Mouse (Mus musculus) adrenal gland, adult 18-20 months (tissue): ENCODE results near the gene 1700012B09Rik. TPM values are rescaled to one million over a fixed set of nuclear protein-coding genes. Genes with fewer than 3 reads are reported as not detected.
A peak's percentile ranks its signal among the peaks of the same experiment; 100 is the strongest.

Experiments used
- DNase-seq, 2 experiments: peaks; one replicate each; pipeline ENCODE4 v3.0.0; 2021 to 2022; ENCODE audit warnings: low spot score in 2 of 2
- long read RNA-seq, 2 experiments: library from polyadenylated mRNA; stranded (forward); transcript quantifications; one replicate each; pipeline ENCODE4 v2.0.0; 2021
- total RNA-seq, 2 experiments: library from RNA; stranded (reverse); gene quantifications; 1 replicate in 1 of 2; 2 replicates in 1 of 2; pipeline ENCODE4 v1.2.3; 2021

Gene 1700012B09Rik
- not detected for total RNA-seq
- long read RNA-seq, experiment 1, result 0 reads
- long read RNA-seq, experiment 2, result 0 reads

GRCm38 (mm10) chr9:14770803-14771471 lies at the start of gene 1700012B09Rik:
1700012B09Rik (minus strand) TSS chr9:14771030.
- no peak for DNase-seq

- DNase-seq, result no peak
Measured at GRCm38 (mm10) chr9:14810111-14810510, 39.3 kb upstream of the 1700012B09Rik start.

GRCm38 (mm10) chr9:14806786-14807185 lies 36.0 kb upstream of the 1700012B09Rik start:
- no peak for DNase-seq

DNA sequence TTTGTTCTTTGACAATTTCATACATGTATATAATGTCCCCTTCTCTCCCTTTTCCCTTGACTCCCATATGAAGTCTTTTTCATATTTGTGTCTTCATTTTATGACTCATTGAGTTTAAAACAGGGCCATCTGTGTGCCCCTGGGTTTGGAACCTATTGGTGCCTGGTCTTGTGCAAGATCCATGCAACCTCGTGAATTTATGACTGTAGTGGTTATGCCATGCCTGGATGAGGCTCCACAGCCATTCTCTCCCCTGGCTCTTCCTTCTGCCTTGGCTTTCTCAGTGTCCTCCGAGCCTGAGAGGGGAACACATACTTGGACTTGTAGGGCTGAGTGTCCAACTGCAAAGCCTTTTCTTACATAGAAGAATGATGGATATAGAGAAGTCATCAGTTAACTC lies 34.9 kb upstream of the 1700012B09Rik start:
- no peak for DNase-seq

- DNase-seq, result no peak
Measured at GRCm38 (mm10) chr9:14787356-14787755, 16.5 kb upstream of the 1700012B09Rik start.

DNA sequence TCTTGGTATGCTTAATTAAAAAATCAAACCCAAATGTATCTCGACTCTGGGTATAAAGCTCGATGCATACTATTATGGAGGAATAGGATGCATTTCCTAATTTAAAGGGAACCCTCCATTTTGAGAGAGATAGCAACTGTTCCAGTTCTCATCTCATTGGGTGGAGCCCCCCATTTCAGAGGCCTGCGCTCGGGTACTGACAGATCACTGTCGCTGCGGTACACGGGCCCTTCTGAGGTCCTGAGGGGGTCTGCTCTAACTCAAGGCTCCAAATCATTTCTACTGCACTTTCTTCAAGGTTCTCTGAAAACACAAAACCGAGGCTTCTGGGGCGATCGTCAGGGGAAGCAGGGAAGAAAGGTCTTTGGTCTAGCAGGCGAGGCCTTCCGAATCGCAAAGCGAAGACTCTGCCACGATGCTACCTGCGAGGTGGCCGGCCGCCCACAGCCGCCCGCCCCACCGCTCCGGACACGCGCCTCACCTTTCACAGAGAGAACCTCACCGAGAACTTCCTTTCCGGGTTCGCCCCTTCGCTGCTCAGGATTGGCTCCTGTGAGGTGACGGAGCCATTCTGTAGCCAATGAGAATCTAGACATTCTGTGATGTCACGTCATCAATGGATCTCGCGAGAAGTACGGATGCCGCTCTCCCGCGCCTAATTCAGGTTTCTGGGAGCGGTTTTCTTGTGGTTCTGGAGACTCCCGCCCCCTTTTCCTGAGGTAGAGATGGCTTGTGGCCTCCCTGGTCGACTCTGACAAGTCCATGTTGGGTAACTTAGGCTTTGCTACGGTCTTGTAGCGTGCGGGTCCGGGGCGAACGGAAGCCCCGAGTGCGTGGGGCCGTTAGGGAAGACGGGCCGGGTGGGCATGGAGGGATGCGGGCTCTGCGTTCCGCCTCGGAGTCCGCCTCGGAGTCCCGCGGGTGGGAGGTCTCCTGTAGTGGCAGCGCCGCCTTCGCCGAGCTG lies 13.5 kb upstream of the 1700012B09Rik start, which contains the start of the genes Mre11a and Ankrd49:
Mre11a (plus strand) TSS at position 616 of the 964 bp plus-strand sequence.
Ankrd49 (minus strand) TSS at position 818 of the 964 bp plus-strand sequence.
- peak; percentile 81 to 87 for DNase-seq

- DNase-seq, result no peak
Measured at GRCm38 (mm10) chr9:14778341-14778740, 7.5 kb upstream of the 1700012B09Rik start.

DNA sequence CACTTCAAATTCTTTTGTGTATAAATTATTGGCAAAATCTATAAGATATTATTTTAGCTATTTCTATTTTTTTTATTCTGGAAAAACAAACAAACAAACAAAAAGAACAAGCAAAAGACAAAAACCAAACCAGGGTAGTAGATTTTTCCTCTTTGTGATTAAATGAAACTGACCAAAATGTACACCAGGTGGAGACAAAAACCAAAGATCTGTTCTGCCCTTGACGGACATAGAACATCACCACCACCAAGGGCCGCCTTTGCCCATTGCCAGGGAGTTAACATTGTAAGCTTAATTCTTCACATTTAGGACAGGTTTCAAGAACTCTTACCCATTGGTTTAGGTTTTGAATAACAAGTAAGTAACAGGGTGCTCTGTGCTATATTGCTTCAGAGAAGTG lies 3.0 kb upstream of the 1700012B09Rik start:
- DNase-seq, result no peak

DNA sequence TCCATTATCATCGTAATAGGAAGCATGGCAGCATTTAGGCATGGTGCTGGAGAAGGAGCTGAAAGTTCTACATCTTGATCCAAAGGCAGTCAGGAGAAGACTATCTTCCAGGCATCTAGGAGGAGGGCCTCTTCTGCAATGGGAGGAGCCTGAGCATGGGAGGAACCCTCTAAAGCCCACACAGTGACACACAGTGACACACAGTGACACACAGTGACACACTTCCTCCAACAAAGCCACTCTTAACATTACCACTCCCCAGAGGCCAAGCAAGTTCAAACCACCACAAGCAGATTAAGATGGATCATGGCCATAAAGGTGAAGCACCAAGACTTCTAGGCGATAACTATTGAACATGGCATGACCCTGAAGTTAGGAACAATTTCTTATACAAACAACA lies 1.2 kb upstream of the 1700012B09Rik start:
- DNase-seq, result no peak

GRCm38 (mm10) chr9:14769811-14770210 lies 1.0 kb downstream of the 1700012B09Rik start:
- DNase-seq, result no peak

GRCm38 (mm10) chr9:14764765-14765164 lies 6.1 kb downstream of the 1700012B09Rik start:
- DNase-seq, result peak; percentile 48 to 56

DNA sequence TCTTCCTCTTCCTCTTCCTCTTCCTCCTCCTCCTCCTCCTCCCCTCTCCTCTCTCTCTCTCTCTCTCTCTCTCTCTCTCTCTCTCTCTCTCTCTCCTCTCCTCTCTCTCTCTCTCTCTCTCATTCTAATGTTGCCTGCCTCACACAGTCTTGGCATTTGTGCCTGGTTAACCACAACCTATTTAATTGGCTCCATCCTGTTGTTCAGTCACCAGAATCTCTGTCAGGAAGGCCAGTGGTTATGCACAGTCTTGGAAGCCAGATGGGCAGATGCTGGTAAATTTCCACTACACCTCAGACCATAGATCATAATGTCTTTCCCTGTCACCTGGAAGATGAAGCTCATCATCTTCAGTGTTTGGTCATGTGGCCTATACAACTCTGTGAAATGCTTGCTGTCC lies 11.6 kb downstream of the 1700012B09Rik start:
- no peak for DNase-seq

DNA sequence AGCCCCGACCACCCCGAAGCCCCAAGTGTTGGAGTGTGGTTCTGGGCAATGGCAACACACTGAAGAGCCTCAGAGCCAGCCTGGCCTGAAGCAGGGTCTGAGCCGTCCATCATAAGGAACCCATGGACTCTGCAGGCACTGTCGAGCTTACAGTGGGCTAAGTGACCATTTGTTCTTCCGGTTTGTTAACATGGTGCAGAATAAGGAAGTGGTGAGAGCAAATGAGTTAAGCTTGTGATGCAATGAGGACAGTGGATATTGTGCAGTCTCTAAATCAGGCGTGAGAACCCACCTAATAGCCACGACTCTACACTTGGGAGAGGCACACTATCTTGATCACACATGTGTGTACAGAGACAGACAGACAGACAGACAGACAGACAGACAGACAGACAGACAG lies 12.2 kb downstream of the 1700012B09Rik start:
- DNase-seq, result no peak

DNA sequence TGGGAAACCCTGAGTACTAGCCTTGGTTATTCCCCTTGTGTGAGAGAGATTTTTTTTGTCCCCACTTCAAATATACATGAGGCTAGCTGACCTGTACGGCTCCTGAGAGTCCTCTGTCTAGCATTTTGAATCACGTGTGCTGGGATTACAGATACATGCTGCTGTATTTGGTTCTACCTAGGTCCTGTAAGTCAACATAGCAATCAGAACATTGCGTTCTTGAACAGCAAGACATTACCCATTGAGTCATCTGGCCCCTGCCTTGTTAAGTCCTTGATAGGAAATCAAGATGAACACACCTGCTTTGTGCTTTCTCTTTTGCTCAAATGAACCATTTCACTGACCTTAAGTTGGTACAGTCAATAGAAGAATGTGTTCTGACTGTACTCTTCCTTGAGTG lies 16.4 kb downstream of the 1700012B09Rik start:
- no peak for DNase-seq

- no peak for DNase-seq
Measured at GRCm38 (mm10) chr9:14753947-14754346, 16.9 kb downstream of the 1700012B09Rik start.

DNA sequence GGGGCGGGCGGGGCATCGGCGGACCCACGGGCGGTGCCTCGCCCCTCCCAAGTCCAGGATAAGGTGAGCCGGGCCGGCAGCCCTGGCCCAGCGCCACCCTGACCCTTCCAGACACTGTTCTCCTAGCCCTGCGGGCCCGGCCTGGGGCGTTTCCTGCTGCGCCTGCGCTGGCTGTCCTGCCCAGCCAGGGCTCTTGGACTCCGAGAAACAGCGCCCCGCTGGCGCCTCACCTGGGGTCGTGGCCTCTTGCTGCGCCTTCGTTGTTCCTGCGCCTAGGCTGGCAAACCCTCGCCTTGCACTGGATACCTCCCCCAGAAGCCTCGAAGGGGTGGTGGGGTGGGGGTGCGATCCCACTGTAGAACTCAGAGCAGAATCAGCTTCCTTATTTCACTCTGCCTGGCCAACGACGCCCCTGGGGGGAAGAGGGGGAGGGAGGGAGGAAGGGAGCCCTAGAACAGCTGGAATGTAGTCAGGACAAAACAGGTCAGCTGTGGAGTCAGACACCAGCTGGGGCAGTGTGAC lies 18.8 kb downstream of the 1700012B09Rik start, which contains the start of gene Fut4:
Fut4 (minus strand) TSS at position 393 of the 522 bp plus-strand sequence.
- peak; percentile 57 to 63 for DNase-seq

GRCm38 (mm10) chr9:14751503-14752000 lies 19.3 kb downstream of the 1700012B09Rik start:
- peak; percentile 23 to 38 for DNase-seq

- peak in 1 of 2 experiments; percentile 26 for DNase-seq
Measured at GRCm38 (mm10) chr9:14750901-14751502, 19.8 kb downstream of the 1700012B09Rik start.

- DNase-seq, result no peak
Measured at GRCm38 (mm10) chr9:14740151-14740924, 30.5 kb downstream of the 1700012B09Rik start, which contains the start of gene Piwil4. Piwil4 (minus strand) TSS chr9:14740733.
